Mouse (Mus musculus) adrenal gland, adult 2 months (tissue): ENCODE measurements around the gene Aldh8a1. TPM values are rescaled to one million over a fixed set of nuclear protein-coding genes. Genes with fewer than 3 reads are reported as not detected.

Experiments used
- DNase-seq: peaks from one replicate; pipeline ENCODE4 v3.0.0; 2021
- long read RNA-seq: library from polyadenylated mRNA; stranded (forward); transcript quantifications from one replicate; pipeline ENCODE4 v2.0.0, GENCODE M21; 2021
- polyA plus RNA-seq: library from polyadenylated mRNA; depleted of rRNA; stranded (reverse); fragments of >200 nt; gene quantifications from 2 replicates; pipeline ENCODE4 v1.2.3, GENCODE M21; 2012; rRNA removed
- total RNA-seq, 2 experiments: library from RNA; stranded (reverse); gene quantifications; 2 replicates each; pipeline ENCODE4 v1.2.3; 2021

Gene Aldh8a1
- total RNA-seq (under 1 TPM in 1 of 2 experiments, not detected in 1; 0.46 TPM), polyA plus RNA-seq (not detected in 2 replicates)
- long read RNA-seq: 0 reads

DNA sequence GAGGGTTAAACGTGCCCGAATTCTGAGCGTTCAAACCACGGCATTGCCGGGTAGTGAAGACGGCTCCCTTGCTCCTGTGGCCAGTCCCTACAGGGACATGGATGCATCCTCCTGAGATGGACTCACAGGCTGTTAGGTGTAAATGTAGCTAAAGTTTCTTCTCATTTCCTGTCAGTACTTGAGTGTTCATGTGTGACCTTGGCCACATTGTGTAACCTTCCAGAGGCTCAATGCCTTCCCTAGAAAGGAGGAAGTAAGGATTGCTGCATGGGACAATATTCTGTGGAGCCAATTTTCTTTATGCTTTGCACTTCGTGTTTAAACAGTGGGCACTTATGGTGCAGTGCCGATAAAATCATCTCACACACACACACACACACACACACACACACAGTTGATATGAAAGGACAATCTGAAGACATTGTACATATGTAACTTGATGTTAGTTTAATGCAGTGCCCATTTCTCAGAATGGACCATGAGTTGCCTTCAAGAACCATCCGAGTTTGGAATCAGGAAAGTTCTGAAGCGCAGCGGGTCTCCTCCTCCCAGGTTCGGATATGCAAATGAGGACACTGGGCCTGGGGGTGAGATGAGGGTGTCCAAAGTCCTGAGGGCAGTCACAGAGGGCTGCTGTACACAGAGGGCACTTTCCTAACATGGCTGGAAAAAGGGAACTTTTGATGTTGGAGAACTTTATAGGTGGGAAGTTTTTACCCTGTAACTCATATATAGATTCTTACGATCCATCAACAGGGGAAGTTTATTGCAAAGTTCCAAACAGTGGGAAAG, at the start of gene Aldh8a1:
Aldh8a1 (plus strand) TSS at position 610 of the 792 bp plus-strand sequence.
- DNase-seq: no peak

DNA sequence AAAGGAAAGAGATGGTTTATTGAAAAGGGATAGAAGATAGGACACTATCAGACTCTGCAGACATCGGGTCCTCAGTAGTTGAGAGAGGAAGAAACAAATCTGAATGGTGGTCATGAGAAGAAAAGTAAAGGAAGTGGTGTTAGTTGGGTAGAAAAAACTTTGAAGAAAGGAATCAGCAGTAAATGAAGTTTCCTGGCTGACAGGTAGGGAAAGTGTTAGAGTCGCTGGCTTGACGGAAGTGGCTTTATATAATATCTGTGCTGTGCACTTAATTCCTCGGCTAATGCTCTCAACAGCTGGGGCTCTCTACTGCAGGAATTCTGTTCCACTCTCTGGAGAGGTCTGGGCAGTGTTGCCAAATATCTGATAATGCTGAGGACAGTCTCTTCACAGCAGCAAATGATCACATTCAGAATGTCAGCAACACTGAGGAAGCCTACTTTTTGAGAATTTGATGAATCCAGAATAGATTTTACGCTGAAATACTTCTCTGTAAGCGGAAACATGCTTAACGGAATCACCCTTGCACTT, 49.4 kb upstream of the Aldh8a1 start:
- DNase-seq: no peak

DNA sequence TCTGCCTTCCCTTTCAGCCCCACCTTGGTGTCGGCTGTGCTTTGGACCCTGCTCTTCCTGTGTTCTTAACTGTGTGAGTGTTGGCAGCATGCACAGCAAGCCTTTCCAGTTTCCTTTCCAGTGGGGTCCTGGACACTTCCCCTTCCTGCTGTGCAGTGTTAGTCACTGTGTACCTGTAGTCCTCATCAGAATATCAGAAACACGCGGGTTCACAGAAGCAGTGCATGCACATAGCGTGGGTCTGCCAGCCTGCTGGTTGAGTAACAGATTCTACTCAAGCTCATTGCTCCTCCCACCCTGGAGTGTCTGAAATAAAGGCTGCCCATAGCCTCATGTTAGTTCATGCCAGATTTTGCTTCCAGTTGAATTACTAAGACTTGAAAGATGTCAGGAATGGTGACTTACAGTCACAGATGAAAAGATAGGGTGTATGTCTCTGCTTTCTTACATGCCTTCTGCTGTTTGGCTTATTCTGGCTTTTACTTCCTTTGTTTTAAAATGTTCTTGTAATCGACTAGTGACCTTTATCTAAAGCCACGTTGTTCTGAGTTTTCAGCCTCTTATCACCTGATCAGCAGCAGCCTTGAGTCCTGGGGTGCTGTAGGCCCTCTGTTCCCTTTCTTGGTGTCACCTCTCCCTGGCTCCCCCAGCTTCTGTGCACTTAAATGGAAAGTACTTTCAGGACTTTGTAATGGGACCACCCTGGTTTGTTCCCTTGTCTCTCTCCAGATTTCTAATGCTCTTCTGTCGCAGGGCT, 42.6 kb upstream of the Aldh8a1 start:
- no peak for DNase-seq

DNA sequence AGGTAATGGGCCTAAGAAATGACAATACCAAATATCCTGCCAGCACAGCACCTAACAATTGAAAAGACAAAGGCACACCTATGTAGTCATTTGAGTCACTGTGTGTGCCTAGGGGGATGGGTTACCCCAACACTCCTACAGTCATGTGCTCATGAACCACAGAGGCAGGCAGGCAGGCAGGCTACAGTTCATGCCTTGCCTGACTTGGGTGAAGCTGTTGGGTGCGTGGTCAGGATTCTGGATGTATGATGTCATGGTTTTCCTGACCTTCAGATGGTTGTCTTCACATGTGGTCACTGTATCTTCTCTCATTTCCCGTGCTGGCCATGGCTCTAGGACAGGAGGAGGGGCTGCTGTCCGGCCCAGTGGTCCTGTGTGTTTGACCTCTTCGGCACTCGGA, 41.6 kb upstream of the Aldh8a1 start:
- DNase-seq: no peak

DNA sequence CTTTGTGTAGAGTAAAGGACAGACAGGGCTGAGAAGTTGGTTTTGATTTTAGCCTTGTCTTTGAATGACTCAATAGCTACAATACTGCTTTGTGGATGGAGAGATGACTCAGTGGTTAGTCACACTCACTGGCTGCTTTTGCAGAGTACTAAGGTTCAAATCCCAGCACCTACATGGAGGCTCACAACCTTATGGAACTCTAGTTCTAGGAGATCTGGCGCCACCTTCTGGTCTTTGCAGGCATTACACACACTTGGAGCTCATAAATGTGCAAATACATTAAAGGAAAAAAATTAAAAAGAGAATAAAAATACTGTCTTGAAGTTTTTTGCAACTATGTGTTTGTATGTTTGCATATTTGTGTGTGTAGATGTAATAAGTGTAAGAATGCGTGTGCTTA, 39.9 kb upstream of the Aldh8a1 start:
- DNase-seq: no peak

DNA sequence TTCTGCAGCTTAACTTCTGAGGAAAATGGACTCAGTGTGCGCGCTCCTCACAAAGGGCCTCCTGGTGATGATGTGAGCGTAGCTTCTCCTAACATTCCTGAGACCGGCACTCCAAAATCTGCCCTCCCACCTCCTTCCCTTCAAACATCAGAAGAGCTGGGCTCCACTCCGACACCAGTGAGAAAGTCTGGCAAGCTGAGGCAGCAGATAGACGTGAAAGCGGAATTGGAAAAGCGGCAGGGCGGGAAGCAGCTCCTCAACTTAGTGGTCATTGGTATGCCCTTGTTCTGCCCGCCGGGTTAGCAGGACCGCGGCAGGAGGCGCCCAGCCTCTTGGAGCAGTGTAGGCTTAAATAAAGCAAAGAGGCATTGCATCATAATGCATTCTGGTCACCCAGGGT, 35.4 kb upstream of the Aldh8a1 start:
- no peak for DNase-seq

DNA sequence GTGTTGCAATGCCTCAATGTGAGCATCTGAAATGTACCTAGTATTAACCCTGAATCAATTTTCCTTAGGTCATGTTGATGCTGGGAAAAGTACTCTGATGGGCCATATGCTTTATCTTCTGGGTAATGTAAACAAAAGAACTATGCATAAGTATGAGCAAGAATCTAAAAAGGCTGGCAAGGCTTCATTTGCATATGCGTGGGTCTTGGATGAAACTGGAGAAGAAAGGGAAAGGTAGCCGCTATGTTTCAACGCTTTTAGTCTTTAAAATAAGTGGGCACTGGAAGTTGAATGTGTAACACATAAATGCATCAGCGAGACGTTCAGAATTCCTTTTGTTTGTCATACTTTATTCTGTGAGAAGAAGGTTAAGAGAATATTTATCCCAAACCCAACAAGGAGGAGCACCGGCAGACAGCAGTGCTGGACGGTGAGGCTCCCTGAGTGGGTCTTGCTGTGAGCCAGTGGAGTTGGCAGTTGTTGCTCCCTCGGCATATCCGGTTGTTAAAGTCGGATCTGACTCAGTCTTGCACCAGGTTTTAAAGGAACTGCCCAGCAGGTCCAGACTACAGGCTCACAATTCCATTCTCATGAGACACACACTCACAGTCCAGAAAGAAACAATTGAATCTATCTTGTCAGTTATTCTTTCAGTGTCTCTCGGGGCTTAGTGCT, 34.6 kb upstream of the Aldh8a1 start:
- no peak for DNase-seq

DNA sequence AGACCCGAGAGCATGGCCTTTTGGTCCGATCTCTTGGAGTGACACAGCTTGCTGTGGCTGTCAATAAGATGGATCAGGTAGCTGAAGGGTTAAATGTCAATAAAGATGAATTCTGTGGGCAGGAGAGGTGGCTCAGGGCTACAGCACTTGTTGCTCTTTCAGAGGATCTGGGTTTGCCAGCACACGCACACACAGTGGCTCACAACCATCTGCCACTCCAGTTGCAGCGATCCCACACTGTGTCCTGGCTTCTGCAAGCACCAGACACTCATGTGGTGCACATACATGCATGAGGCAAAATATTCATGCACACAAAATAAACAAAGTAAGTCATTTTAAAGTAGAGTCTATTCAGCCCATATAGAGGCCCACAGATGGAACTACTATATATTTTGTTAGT, 29.8 kb upstream of the Aldh8a1 start:
- DNase-seq: no peak

DNA sequence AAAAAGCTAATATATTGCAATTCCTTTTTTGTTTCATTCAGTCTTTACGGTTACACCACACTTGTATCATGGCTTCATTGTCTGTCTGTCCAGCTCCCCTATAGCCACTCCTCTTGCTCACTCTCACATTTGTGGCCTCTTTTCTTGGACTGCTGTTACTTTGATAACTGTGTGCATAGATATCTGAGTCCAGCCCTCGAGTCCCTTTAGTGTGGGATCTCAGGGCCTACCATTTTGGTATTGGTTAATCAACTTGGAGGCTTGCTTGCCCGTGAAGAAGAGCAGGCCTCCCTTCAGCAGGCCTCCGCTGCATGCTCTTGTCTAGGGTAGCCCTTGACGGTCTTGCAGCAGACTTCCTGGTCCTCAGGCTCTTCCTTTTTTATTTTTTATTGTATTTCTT, 27.6 kb upstream of the Aldh8a1 start:
- no peak for DNase-seq

DNA sequence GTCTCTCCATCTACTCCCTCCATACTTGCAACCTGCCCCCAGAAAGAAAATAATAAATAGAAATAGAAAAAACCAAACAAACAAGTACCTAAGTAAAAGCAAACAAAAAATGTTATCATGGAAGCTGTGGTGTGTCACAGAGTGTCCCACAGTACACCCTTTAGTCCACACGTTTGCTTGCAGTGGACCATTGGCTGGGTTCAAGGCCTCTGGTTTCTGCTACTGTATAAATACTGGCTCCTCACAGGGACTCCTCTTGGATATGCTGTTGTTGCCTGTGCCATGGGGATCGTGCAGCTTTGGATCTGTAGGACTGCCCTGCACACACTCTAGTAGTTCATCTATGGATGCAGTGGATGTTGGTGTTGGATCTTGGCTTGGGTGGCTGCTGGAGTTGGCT, 27.1 kb upstream of the Aldh8a1 start:
- DNase-seq: no peak

DNA sequence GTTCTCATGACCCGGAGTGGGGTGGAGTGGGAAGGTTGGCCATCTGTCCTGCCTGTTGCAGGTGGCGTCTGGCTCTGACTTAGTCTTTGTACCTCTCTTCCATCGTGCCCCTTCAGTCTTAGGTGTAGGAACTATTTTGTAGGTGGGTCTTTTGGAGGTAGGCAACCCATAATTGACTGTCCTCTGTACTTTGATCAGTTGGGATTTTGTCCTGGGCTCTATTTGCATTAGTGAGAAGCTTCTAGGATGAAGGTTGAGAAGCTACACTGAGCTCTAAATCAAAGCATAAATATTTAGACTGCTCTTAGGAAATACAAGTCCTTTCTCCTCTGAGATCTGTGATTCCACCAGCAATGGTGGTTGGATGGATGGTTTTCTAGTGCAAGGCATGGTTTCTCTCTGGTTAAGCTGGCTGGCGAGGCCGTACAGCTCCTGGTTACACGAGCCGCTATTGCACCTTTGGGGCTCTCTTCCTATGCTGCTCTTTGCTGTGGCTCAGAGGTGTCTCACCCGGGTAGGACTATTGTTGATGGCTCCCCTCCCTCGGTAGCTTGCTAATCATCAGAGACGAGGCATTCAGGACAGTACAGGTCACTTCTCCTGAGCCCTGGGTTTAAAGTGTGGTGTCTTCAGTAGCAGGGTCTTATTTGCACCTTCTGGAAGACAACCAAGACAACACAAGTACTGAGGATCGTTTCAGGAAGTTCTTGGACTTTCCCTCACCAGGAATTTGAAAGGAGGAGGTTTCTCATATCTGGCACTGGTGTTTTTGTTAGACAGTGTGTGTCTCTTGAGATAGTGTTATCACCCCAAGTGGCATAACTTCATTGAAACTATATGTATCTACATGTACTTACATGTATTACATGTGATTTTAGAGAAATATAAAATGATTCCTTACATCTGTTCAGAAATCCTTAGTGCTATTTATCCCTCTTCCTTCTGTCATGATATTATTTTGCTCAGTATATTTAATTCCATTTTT, 26.3 kb upstream of the Aldh8a1 start:
- no peak for DNase-seq

DNA sequence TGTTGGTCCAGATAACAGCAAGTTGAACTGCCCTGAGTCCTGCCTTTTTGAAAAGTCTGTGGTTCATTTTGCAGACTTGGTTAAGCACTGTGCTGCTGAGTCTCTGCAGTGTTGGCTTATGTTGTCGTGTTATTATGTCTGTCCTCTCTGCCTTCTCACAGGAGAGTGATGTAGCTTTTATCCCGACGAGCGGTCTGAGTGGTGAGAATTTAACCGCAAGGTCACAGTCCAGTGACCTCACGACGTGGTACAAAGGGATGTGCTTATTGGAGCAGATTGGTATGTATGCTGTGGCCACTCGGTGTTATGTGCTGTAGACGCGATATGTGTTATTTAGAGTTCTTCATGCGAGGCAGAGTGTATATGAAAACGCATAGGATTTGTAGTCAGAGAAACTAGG, 25.3 kb upstream of the Aldh8a1 start:
- no peak for DNase-seq

DNA sequence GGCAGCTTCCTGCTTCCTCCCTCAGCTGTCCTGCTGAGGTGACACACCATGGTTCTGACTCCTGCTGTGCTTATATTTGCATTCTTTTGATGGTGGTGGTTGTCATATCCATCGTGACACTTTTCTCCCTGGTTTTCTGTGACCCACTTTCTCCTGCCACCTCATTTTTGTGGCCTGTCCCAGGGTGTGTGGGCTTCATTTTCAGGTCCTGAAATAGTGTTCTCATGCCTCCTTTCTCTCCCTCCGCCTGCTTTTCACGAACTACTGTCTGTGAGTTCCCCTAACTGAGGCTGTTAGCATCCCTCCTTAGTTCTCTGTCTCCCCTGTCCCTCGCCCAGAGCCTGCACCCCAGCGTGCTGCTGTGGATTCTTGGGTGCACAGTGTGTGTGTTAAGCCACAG, 23.2 kb upstream of the Aldh8a1 start:
- DNase-seq: no peak

DNA sequence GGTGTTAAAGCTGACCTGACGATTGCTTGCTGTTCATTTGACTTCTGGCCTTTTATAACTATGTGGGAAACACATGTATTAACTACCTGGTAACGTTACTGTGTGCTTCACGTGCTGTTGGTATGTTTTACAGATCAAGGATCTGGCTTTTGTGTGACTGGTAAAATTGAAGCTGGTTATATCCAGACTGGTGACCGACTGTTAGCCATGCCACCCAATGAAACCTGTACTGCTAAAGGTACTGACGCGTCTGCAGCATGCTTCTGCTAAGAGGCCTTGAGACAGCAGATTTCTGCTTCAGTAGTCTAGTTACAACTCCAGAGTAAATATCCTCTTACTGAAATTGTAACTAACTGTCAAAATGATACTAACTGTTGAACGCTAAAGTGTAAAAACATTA, 22.6 kb upstream of the Aldh8a1 start:
- no peak for DNase-seq

DNA sequence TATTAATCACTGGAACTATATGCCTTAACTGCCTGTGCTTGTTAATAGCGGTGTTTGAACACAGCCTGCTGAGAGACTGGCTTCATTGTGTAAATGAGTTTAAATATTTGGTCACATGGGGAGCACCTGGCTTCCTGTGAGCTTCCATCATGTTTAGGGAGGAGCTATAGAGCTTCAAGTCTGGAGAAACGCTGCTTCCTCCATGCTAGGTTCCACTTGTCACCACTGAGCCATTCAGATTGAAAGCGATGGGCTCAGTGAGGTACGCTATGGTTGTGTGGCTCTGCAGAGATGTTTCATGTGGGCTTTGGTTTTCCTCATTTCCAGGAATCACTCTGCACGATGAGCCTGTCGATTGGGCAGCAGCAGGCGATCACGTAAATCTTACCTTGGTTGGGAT, 19.1 kb upstream of the Aldh8a1 start:
- no peak for DNase-seq

DNA sequence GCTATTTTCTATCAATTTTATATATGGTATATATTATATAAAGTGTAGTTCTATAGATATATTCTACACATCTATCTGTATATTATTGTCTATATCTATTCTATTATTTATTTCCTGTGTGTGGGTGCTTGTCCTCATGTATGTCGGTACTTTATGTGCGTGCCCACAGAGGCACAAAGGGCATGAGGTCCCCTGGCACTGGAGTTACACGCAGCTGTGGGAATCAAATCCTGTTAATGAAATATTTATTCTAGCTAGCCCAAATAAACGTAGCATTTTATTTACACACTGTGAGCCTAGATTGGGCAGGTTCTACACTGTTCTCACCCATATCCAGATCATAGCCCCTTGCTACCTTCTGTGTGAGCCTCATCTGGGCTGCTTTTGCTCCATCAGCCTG, 18.0 kb upstream of the Aldh8a1 start:
- no peak for DNase-seq

DNA sequence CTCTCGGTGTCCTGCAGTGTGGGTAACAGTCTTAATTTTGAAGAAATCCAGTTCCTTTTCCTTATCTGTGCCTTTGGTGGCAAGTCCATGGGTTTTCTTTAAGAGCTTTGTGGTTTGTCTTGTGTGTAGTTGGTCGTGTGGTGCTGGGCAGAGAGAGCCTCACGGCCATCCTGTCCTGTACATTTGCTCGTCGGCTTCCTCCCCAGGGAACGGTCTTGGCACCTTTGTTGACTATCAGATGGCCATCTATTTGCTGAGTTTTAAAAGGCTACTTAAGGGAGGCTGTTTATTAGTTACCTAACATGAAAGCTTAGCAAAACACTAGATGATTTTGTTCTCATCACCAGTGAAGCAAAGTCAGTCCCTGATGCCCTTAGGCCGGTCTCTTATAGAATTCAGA, 15.2 kb upstream of the Aldh8a1 start:
- DNase-seq: no peak

DNA sequence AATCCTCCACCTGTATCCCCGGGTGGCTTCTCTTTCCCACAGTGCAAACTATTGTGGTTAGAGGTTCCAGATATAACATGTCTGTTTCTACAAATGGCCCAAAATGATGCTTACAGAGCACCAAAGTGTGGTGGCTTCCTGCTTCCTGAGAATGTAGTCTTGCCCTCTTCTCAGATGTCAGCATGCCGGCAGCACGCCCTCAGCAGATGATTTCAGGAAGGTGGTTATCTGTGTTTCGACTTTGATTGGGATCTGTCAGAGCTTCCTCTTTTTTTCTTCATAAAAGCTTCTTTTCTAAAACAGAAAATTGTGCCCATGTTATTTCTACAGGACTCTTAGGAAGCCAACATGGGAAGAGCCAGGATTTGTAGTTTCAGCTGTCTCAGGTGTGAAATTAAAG, 13.8 kb upstream of the Aldh8a1 start:
- no peak for DNase-seq

DNA sequence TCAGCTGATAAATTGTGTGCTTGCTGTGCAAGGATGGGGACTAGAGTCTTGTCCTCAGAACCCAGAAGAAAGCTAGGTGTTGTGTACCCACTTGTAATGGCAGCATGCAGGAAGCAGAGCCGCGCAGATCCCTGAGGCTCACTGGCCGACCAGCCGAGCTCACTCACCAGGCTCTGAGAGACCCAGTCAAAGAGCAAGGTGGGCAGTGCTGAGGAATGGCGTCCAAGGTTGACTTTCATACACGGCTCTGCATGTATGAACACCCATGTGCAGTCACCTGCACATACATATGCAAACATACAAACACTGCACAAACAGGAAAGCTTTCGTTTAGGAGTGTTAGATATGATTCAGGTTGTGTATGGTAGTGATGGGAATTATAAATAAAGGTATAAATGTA, 12.1 kb upstream of the Aldh8a1 start:
- DNase-seq: no peak

DNA sequence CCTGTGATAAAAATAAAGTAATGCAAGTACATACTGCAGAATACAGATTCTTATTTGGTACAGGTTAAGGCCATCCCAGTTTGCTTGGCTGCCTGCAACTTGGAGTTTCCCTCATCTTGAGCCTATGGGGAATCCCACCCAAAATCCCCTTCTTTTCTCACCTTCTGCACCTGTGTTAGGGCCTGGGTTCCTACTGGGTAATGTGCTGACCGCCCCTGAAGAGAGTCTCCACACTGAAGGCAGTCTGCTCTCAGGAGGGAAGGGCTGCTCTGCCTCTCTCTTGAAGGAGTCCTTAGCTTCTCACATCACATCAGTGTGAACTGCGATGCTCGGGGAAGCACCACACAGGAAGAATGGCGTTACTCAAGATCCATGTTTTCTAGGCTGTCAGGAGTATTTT, 11.2 kb upstream of the Aldh8a1 start:
- no peak for DNase-seq

DNA sequence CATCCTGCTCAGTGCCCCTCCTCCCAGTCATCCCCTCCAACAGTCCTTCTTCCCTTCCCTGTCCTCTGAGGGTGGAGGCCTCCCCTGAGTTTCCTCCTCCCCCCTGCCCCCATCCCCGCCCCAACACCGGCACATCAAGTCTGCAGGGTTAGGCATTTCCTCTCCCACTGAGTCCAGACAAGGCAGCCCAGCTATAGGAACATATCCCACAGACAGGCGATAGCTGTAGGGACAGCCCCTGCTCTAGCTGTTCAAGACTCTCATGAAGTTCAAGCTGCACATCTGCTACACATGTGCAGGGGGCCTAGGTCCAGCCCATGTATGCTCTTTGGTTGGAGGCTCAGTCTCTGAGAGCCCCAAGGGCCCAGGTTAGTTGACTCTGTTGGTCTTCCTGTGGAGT, 10.6 kb upstream of the Aldh8a1 start:
- no peak for DNase-seq

DNA sequence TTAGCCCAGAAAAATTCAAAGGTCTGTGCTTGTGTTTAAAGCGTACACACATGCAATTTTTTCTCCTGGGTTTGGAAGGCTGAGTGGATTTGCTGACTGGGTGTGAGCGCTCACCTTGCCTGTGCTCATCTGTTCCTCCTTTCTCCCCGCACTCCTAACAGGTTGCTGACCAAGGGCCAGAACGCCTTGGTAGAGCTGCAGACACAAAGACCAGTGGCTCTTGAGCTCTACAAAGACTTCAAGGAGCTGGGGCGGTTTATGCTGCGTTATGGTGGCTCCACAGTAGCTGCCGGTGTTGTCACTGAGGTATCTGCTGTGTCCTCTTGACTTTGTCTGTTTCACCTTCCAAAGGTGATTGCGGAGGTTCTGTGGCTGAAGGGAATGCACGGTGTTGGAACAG, 9.6 kb upstream of the Aldh8a1 start:
- DNase-seq: no peak
